Mouse (Mus musculus): ENCODE results near the gene Insyn1. TPM values are rescaled to one million over a fixed set of nuclear protein-coding genes. Genes with fewer than 3 reads are reported as not detected.

Gene Insyn1
- 0.20 TPM in 1 of 2 replicates, not detected in the other for polyA plus RNA-seq (2012)

GRCm38 (mm10) chr9:58487851-58488801 is at the start of gene Insyn1:
TSS of gene Insyn1 (plus strand) at chr9:58488603.

Other genes with a start within 250 kb of the Insyn1 start
- 150 and 177 TPM in 2 replicates for gene Pml, start 238.8 kb upstream of the Insyn1 start, polyA plus RNA-seq (2012)
- 6.7 and 7.1 TPM in 2 replicates for gene Stoml1, start 235.4 kb upstream of the Insyn1 start, polyA plus RNA-seq (2012)
- 0.10 TPM in 1 of 2 replicates, not detected in the other for gene Loxl1, start 175.4 kb upstream of the Insyn1 start, polyA plus RNA-seq (2012)
- gene Tbc1d21, start 118.1 kb upstream of the Insyn1 start, polyA plus RNA-seq (2012), result not detected in 2 replicates
- 0.02 and 0.11 TPM in 2 replicates for gene Cd276, start 66.8 kb downstream of the Insyn1 start, polyA plus RNA-seq (2012)
- gene Nptn, start 93.6 kb downstream of the Insyn1 start, polyA plus RNA-seq (2012), result 141 and 160 TPM in 2 replicates

All from megakaryocyte-erythroid progenitor cell, adult 5 weeks (primary cell).